Mouse (Mus musculus) A20 (cell line): ENCODE measurements around the gene Zfp1.
A peak's percentile ranks its signal among the peaks of the same experiment; 100 is the strongest.

ENCODE experiments used
- DNase-seq: peaks from one replicate; pipeline ENCODE4 v3.0.0-alpha.2; 2011; ENCODE audit warnings: low read depth, low spot score

The Zfp1 gene

DNA sequence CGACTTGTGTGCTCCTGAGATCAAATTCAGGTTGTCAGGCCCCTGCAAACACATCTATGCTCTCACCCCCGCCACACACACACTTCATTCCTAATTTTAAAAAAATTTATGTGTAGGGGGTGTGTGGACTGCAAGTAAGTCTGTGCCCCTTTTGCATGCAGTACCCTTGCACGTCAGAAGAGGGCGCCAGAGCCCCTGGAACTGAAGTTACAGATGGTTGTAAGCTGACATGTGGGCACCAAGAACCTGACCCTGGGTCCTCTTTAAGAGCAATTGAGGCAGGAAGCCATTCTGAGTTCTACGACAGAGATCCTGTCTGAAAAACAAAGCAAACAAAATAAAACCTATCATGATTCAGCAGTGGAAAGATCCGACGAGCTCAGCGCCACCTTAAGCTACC lies 33.0 kb downstream of the Zfp1 start:
- peak; percentile 29 for DNase-seq

DNA sequence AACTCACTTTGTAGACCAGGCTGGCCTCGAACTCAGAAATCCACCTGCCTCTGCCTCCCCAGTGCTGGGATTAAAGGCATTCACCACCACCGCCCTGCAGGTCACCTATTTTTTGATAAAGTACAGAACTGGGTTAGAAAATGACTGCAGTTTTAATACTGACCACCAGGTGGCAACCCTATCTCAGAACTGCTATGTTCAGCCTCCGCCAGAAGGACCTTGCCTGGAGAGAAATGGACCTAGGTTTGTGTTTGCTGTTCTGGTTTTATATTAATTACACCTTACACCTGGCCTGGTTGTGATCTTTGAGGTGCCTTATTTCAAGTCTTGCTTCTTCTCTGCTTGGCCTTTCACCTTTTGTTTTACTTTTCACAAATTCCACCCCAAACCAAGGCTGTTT lies 34.9 kb downstream of the Zfp1 start:
- DNase-seq = peak; percentile 71

DNA sequence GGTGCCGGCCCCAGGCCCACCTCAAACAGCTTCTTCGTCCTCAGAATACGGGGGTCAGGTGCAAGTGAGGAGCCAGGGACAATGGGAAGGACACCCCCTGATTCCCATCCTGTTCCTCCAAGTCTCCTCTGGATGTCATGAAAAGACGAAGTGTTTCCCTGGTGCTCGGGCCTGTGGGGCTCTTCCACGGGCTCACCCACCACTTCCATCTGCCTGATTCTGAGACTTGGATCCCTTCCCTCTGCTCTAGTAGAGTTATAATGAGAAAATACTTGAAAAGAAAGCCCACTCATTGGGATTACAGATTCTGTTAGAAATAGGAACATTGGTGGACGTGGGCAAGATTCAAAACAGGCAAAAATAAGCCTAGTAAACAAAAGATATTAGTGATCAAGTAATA lies 35.6 kb downstream of the Zfp1 start:
- DNase-seq = no peak

DNA sequence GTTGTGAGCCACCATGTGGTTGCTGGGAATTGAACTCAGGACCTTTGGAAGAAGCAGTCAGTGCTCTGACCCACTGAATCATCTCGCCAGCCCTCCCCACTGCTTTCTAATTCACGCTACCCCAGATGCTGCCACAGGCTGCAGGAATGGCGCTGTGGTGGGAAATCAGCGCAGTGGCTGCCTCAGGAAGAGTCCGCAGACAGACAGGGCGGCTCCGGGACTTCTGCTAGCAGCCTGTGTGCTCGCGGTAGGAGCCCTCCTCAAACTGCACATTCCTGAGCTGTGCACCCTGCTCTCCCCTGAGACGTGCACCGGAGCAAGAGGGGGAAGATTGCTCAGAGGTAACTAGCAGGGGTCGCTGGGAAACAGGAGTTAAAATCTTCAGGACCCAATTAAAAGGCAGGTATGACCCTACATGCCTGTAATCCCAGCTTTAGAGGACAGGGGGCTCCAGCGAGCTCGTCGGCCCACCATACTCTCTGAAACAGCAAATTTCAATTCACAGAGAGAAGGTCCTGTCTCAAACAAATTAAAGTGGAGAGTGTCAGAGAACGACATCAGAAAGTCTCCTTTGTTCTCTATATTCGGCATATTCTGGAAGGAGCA lies 37.3 kb downstream of the Zfp1 start:
- peak; percentile 27 for DNase-seq

DNA sequence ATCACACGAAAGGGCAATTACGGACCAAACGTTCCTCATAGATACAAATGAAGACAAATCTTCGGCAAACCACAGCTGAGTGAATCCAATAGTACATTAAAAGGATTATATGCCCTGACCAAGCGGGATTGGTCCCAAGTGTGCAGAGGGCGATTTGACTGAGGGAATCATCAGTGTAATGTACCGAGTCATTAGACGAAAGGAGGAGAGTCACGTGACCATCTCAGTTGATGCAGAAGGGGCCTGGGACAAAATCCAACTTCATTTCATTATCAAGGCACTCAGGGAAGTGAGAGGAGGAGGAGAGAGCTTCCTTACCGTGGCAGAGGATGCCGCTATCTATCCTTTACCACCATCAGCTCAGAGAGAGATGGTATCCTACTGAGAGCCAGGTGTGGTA lies 38.0 kb downstream of the Zfp1 start:
- no peak for DNase-seq

DNA sequence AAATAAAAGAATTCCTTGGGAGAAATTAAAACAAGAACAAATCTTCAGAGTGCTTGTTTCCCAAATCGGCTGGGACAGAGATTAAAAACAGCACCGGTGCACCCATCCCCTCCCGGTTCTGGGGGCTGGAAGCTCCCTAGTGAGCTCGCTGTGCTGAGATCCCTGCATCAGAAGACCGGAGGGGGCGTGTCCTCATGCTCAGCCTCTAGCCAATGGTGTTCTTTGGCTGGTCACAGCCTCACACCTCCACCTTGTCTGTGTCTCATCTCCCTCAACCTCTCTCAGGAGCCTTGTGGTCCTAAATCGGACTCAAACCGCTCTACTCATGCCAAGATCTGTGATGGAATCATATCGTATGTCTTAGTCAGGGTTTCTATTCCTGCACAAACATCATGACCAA lies 39.3 kb downstream of the Zfp1 start:
- DNase-seq = peak; percentile 29

DNA sequence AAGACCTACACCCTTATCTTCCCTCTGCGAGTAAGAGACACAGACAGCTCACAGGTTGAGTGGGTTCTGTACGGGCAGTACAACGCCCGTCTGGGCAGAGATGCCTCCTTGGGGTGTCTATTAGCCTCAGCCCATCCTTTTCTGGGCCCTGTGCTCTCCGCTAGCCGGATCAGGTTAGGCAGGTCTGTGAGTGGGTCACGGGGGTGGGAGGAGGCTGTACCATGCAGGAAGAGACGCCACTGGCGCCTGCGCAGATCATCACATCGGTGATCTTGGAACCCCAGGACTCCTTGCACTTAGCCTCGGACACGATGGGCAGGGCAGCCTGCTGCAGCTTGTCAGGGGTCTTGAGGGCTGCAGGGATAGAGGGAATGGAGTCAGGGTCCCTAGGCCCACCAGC lies 43.7 kb downstream of the Zfp1 start:
- no peak for DNase-seq

DNA sequence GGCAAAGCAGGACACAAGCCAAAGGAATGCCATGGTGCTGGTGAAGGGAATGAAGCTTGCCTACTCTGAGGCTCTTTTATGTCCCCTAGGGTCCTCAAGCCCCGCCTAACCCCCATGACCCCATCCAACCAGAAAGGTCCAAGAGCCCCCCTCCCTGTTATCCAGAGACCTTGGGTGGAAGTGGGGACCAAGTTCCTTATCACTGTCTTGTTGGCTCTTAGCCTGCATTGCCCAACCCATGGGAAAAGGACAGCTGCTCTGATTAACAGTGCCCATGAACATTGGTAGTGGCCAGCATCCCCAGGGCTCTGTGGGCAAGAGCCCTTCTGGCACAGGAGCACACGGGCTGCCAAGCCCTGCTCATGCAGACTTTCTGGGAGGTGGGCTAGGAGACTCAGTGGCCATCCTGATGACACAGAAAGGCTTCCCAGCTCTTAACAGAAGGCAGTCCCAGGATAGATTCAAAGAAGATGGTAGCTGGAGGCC lies 47.8 kb downstream of the Zfp1 start, which contains the start of gene Ctrb1:
Gene Ctrb1 (minus strand): TSS at position 51 of the 486 bp plus-strand sequence.
- no peak for DNase-seq

DNA sequence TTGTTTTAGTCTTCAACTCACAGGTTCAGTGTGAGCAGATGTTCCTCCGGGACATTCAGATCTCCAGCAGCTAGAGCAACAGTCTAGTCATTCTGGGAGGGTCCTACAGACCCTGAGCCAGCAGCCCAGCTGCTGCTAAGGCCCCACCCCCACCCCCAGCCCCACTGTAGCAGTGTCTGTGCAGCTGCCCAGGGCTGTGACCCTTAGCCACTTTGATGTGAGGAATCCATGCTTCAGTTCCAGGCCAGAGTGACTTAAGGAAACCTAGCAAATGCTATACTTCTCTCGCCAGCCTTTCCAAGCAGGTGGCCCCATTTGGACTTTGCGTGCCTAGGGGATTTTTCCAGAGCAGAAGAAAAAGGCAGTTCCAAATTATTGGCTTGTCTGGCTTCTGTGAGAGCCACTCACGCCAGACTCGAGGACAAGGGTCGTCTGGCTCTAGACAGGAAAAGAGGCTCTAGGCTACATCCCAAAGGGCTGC lies 50.1 kb downstream of the Zfp1 start:
- DNase-seq = no peak

DNA sequence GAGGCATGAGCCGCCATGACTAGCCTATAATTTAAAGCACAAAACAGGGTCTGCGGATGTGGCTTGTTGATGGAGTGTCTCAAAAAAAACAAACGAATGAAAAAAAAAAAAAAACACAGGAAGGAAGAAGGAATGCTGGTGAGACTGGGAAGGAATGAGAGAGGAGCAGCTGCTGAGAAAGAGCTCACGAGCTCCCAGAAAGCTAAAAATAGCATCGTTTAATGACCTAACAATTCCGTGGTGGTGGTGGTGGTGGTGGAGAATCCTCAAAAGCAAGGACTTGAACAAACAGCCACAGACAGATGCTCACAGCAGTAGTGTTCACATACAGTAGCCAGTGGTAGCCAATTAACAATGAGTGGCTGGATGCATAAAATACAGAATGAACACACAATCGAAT lies 52.2 kb downstream of the Zfp1 start:
- no peak for DNase-seq

DNA sequence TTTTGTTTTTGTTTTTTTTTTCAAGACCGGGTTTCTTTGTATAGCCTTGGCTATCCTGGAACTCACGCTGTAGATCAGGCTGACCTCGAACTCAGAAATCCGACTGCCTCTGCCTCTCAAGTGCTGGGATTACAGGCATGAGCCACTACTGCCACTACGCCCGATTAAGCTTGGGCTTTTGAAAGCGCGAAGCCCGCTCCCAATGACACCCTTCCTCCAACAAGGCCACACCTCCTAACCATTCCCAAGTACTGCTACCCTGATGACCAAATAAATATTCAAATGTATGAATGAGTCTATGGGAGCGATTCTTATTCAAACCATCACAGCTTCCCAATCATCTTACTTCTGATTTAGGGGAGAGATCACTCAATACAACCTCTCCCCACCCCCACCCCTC lies 54.5 kb downstream of the Zfp1 start:
- no peak for DNase-seq

DNA sequence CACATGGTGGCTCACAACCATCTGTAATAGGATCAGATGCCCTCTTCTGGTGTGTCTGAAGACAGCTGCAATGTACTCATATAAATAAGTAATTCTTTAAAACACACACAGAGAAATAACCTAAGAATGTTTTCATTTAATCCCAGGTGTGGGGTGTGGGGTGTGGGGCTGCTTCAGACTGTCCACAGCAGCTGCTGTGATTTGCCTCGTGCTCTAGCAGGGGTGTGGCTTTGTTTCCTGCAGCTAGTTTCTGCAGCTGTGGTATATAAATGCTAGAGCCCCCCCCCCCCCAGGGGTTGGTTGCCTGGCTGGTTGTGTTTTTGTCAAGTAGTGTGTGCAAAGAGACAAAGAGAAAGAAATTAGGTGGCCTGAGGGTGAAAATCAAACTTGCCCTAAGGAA lies 55.8 kb downstream of the Zfp1 start:
- DNase-seq = peak; percentile 36

DNA sequence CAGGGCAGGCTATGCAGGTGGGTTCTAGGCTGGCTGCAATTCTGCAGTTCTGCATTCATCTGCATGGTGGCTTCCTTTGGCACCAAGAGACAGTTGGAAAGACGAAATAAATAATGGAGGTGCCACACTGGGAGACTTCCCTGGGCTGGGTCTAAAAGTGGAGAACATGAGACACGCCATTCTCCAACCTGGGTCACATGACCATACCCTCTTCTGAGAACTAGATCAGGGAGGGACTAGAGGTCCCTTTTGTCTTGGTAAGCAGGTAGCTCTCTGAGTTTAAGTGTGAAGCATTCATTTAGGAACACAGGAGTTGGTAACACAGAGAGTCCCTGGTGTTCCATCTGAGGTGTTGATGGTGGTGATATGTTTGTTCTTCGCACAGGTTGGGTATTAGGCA lies 57.0 kb downstream of the Zfp1 start:
- DNase-seq = no peak

DNA sequence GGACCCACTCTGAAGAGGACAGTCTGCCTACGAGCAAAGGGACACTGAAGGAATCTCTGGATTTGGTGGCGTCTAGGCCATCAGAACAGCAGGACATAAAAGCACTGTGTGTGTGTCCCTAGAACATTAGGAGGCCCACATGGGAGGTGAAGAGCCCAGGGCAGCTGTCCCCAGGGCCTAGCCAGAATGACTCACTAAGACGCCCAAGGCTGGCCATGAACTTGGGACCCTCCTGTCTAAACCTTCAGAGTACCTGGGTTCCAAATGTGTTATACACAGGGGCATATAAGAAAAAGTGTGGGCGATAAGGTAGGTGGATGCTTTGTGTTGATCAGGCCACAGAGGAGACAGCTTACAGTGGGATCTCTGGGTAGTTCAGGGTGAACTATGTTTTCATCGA lies 57.5 kb downstream of the Zfp1 start:
- no peak for DNase-seq

DNA sequence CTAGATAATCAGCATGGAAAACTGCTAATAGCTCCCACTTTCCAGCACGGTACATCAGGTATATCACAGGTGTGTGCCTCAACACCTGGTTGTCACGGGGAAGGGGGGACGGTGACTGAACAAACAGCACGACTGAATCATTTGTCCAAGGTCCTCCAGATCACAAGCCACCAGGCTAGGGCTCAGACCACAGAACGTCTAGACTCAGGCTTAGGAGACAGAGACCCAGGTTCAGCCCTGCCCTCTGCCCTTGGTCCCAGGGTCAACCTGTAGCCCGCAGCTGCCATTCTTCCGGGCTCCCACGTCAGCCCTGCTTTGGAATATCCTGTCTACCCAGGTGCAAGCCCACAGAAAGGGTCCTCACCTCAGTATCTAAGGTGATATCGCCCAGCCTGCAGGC lies 58.2 kb downstream of the Zfp1 start:
- no peak for DNase-seq

DNA sequence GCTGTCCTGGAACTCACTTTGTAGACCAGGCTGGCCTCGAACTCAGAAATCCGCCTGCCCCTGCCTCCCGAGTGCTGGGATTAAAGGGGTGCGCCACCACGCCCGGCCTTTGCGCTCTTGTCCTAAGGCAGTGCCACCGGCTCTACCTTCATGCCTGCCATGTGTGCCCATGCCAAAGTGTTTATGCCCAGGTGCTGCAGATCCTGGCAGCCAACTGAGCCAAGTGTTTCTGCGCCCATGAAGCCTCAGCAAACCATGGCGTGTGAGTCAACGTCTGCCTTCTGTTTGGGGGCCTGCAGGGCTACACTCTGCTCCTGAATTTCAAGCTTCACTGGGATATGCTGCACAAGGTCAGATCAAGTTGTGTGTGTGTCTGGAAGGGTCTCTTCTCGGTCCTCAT lies 61.4 kb downstream of the Zfp1 start:
- DNase-seq = no peak

DNA sequence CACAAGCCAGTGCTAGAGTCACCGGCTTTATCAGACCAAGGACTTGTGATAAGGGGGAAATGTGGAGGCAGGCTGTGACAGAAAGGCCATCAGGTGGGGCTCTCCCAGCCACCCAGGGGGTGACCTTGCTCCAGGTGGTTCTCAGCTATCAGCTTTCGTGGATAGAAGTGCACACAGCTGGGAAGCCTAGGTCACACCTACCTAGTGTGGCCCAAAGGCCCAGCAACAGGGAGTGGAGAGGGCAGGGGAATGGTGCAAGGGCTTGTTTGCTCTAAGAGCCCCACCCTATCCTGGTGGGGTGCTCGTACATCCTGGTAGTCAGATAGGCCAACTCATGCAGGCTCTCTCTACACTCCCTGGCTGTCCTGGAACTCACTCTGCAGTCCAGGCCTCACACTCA lies 62.0 kb downstream of the Zfp1 start:
- DNase-seq = no peak

DNA sequence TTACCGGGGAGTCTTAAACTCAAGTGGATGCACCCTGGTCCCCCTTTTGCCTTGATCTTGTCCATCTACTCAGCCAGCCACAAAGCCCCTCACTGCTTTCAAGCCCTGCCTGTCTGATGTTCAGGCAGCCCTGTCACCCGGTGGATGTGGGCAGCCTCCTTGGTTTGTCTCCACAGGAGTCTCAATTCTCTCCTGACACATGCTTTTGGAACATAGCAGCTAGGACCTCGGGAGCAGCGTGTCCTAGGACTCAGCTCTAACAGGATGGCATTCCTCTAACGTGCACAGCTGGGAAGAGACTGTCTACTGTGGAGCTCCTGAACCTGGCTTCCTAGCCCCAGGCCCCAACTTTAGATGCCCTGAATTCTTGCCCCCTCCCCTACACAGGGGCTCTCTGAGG lies 62.5 kb downstream of the Zfp1 start:
- DNase-seq = no peak

DNA sequence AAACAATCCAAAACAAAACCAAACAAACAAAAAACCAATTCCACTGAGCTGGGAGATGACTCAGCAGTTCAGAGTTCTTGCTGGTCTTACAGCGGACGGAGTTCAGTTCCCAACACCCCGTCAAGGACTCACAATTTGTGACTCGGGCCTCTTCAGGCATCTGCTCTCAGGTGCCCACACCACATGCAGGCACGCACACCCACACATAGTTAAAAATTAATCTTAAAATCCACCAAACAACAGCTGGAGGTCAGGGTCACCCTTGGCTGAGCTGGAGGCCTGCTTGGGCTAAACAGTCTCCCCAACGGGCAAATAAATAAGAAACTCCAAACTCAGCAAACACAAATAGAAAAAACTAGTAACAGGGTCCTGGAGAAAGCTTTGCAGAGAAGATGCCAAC lies 65.1 kb downstream of the Zfp1 start:
- DNase-seq = no peak

DNA sequence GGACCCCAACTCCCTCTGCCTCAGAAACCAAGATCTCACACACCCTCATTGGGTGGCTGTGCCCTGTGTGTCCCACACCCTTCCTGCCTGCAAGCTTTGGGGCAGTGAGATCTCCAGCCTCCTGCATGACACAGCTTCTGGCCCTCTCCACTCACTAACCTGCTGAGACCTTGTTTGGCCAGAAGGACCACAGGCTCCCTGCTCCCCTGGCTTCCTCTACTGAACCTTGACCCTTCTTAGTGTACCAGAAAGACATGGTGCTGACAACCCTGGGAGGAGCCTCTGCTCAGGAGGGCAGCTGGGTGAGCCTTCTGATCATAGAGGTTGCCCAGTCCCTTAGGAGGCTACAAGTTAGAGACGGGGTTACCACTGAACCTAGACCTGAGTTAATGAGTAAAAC lies 66.0 kb downstream of the Zfp1 start:
- no peak for DNase-seq

DNA sequence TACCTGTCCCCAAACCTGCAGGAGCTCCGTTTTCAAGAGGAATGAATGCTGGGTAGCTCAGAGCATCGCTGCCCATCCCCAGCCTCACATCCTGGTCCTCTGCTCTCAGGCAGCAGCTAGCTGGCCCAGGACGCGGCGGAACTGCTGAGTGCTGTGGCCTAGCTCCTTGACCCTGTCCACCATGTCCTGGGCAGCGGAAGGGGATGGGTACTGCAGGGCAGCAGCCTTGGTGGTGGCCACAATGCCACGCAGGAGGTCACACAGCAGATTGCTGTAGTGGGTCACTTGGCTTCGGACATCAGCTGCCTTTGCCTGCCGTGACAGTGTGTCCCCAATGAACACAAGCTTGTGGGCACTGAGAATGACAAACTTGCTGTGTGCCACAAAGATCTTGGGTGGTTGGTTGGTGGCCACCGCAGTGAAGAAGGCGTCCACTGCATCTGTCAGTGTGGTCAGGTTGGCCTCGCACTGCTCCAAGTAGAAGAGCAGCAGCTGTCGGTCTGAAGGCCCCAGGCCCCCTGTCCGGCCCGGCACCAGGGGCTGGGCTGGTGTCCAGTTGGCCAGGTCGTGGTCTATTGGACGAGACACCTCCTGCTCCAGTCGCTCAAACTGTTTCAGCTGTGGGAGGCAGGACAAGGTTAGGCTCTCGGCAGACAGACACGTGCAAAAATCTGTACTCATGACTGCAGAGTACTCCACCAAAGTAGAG lies 67.7 kb downstream of the Zfp1 start:
- DNase-seq = no peak

DNA sequence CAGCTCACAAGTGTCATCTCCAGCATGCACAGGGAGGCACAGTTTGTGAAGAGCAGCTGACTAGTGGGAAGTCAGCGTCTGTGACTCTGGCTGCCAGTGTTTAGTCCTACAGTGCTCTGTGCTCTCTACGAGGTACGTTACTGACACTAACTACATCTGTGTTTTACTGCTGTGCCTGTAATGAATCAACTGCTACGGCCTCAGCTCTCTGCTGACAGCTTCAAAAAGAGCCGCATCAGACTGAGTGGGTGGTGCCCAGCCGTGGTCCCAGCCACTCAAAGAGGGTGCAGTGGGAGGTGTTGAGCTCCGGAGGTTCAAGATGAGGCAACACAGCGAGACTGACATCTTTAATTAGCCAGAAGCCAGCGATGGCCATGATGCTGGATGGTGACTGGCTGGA lies 68.9 kb downstream of the Zfp1 start:
- no peak for DNase-seq

DNA sequence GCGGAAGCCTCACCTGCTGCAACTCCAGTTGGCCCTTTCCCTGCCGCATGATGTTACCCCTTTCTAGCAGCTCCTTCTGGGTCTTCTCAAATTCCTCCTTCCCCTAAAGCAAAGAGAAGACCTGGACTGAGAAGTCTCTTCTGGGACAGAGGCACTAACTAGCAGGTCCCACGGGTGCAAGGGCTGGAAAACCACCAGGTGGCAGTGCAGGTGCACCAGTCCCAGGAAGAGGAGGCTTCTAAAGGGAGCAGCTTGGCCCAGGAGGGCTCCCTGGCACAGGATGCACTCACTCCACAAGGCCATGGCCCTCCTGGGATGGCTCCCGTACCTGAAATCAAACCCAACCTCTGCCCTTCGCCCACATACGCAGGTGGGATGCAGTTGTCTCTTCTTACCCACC lies 69.4 kb downstream of the Zfp1 start:
- DNase-seq = peak; percentile 33
